Mouse (Mus musculus): ENCODE results near the gene Poln. TPM values are rescaled to one million over a fixed set of nuclear protein-coding genes. Genes with fewer than 3 reads are reported as not detected.
A peak's percentile ranks its signal among the peaks of the same experiment; 100 is the strongest.

Poln gene
- 0.56 and 1.5 TPM in 2 replicates for polyA plus RNA-seq (2012; ENCODE audit: insufficient read depth, insufficient read length, missing spikeins)

DNA sequence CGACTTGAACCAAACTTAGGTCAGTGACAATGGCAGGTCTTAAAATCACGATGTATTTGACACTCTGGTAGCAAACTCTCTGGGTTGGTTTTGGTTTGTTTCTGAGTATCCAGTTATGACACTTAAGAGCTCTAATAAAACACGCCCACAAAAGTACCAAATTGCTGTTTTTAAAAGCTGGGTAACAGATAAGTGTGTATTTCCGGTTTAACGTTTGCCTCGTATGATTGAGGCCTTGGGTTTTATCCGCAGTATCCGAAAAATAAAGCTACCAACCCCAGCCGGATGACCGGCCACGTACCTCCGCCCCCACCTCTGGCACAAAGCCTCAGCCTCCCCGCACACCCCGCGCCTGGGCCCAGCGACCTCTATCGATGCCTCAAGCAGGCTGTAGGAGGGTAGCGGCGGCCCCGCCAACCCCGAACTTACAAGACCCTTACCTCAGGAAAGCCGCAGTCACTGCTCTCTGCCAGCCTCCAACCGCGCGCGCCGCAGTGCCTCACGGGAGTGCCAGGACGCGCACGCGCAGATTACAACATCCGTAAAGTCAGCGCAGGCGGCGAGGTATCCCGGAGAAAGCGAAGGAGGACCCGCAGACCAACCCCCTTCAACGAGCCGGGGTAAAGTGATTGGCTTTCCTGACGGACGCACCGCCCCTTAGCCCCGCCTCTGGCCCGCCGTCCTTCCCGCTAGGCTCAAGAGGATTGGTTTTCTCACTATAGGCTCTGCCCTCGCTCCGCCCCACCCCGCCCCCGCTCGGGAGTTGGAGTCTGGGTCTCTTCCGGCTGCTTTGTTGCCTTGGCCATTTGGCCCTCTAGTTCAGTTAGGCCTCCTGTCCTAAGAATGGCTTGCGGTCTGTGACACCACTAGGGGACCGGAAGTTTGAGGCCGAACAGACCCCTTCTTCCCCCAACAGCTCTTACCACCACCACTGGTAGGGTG, at the start of gene Poln, which contains the start of gene Haus3:
Gene Poln, minus strand, starts transcription at position 499 of the 942 bp plus-strand sequence.
Gene Haus3, minus strand, starts transcription at position 578 of the 942 bp plus-strand sequence.
- Histone ChIP-seq H3K4me1 (ENCODE audit: control insufficient read depth, insufficient read depth, low read length) (peaks cover 43% of the 10 kb centered on the region), H3K4me3 (ENCODE audit: insufficient read depth, low read length) (peak within 1 kb of the TSS; percentile 81), H3K27ac (ENCODE audit: insufficient read depth, low read depth, low read length) (peak within 1 kb of the TSS; percentile 100)
- TF ChIP-seq POLR2A (IDR thresholded peaks at IDR 0.05; ENCODE audit: borderline replicate concordance, low read depth, low read length), result peak; percentile 22; the same call in 1 of the 2 replicates
- no peak for TF ChIP-seq CTCF (IDR thresholded peaks at IDR 0.05; ENCODE audit: low read depth, low read length)

- Histone ChIP-seq H3K4me3 (ENCODE audit: insufficient read depth, low read length) (no peak overlapping the region), H3K27ac (ENCODE audit: insufficient read depth, low read depth, low read length) (no peak overlapping the region), H3K4me1 (ENCODE audit: control insufficient read depth, insufficient read depth, low read length) (peaks cover 7% of the 10 kb centered on the region; the same call in 1 of the 2 replicates)
- TF ChIP-seq CTCF (IDR thresholded peaks at IDR 0.05; ENCODE audit: low read depth, low read length) (no peak), POLR2A (IDR thresholded peaks at IDR 0.05; ENCODE audit: borderline replicate concordance, low read depth, low read length) (no peak)
Observed at GRCm38 (mm10) chr5:34218672-34219071, 49.4 kb upstream of the Poln start.

- H3K27ac ChIP-seq (ENCODE audit: insufficient read depth, low read depth, low read length), result no peak overlapping the region
- H3K4me3 ChIP-seq (ENCODE audit: insufficient read depth, low read length), result no peak overlapping the region
- TF ChIP-seq CTCF (IDR thresholded peaks at IDR 0.05; ENCODE audit: low read depth, low read length), result no peak
- no peak for TF ChIP-seq POLR2A (IDR thresholded peaks at IDR 0.05; ENCODE audit: borderline replicate concordance, low read depth, low read length)
- H3K4me1 ChIP-seq (ENCODE audit: control insufficient read depth, insufficient read depth, low read length), result peaks cover 7% of the 10 kb centered on the region; the same call in 1 of the 2 replicates
Observed at GRCm38 (mm10) chr5:34217756-34218155, 48.5 kb upstream of the Poln start.

GRCm38 (mm10) chr5:34216025-34216424, 46.8 kb upstream of the Poln start:
- no peak overlapping the region for H3K27ac ChIP-seq (ENCODE audit: insufficient read depth, low read depth, low read length)
- TF ChIP-seq CTCF (IDR thresholded peaks at IDR 0.05; ENCODE audit: low read depth, low read length) (no peak), POLR2A (IDR thresholded peaks at IDR 0.05; ENCODE audit: borderline replicate concordance, low read depth, low read length) (no peak)
- no peak overlapping the region for H3K4me3 ChIP-seq (ENCODE audit: insufficient read depth, low read length)
- peaks cover 7% of the 10 kb centered on the region; the same call in 1 of the 2 replicates for H3K4me1 ChIP-seq (ENCODE audit: control insufficient read depth, insufficient read depth, low read length)

GRCm38 (mm10) chr5:34213659-34214058, 44.4 kb upstream of the Poln start:
- TF ChIP-seq POLR2A (IDR thresholded peaks at IDR 0.05; ENCODE audit: borderline replicate concordance, low read depth, low read length) (no peak), CTCF (IDR thresholded peaks at IDR 0.05; ENCODE audit: low read depth, low read length) (no peak)
- Histone ChIP-seq H3K27ac (ENCODE audit: insufficient read depth, low read depth, low read length) (no peak overlapping the region), H3K4me1 (ENCODE audit: control insufficient read depth, insufficient read depth, low read length) (peaks cover 7% of the 10 kb centered on the region; the same call in 1 of the 2 replicates), H3K4me3 (ENCODE audit: insufficient read depth, low read length) (no peak overlapping the region)

DNA sequence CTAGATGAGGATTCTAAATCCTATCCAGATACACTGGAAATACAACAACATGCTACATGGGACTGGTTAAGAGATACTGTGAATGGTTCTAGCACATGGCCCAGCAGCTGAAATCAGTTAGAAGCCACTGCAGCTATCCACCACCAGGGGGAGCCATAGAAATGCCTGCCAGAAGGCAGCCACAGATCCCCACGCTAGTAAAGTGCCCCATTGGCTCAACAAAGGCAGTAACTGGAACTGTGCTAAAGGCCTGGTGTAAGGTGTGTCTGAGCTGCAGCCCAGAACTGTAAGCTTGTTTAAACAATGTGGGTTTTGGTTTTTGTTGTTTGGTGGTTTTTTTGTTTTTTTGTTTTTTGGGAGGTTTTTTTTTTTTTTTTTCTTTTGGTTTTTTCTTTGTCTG, 41.0 kb upstream of the Poln start:
- peak; percentile 90 for TF ChIP-seq CTCF (IDR thresholded peaks at IDR 0.05; ENCODE audit: low read depth, low read length)
- TF ChIP-seq POLR2A (IDR thresholded peaks at IDR 0.05; ENCODE audit: borderline replicate concordance, low read depth, low read length), result no peak
- Histone ChIP-seq H3K27ac (ENCODE audit: insufficient read depth, low read depth, low read length) (no peak overlapping the region), H3K4me3 (ENCODE audit: insufficient read depth, low read length) (no peak overlapping the region), H3K4me1 (ENCODE audit: control insufficient read depth, insufficient read depth, low read length) (no peaks in the 10 kb centered on the region)

DNA sequence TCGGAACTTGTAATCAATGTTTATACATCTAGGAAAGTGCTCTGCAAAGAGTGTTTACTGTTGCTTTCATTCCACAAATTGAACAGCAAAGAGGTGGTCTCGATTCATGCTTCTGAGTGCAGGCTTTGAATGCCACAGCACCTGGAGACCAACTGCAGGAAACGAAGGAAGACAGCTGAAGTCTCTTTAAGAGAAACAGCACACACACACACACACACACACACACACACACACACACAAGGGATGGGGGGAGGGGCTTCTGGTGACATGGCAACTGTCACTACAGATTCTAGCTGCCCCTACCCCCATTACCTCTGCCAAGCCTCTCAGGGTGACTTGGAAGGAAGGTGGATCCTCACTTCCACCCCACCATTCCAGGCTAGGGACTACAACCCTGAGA, 38.3 kb upstream of the Poln start:
- Histone ChIP-seq H3K4me3 (ENCODE audit: insufficient read depth, low read length) (no peak overlapping the region), H3K27ac (ENCODE audit: insufficient read depth, low read depth, low read length) (no peak overlapping the region), H3K4me1 (ENCODE audit: control insufficient read depth, insufficient read depth, low read length) (no peaks in the 10 kb centered on the region)
- TF ChIP-seq CTCF (IDR thresholded peaks at IDR 0.05; ENCODE audit: low read depth, low read length), result no peak
- no peak for TF ChIP-seq POLR2A (IDR thresholded peaks at IDR 0.05; ENCODE audit: borderline replicate concordance, low read depth, low read length)

DNA sequence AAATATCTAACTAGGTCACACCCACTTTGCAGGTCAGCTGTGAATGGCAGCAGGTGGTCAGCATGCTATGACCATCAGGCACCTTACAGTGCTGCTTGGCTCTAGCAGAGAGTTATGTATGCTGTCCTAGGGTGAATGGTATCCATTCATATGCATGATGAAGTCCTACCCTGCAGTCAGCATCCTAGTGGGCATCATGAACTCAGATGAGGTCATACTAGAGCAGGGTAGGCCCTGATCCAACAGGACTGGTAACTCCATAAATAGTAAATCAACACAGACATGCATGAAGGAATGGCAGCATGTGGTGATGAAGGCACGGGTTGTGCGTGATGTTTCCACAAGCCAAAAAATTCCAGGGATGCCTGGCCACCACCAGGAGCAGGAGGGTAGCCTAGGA, 36.5 kb upstream of the Poln start:
- TF ChIP-seq CTCF (IDR thresholded peaks at IDR 0.05; ENCODE audit: low read depth, low read length) (no peak), POLR2A (IDR thresholded peaks at IDR 0.05; ENCODE audit: borderline replicate concordance, low read depth, low read length) (no peak)
- H3K4me3 ChIP-seq (ENCODE audit: insufficient read depth, low read length), result no peak overlapping the region
- no peak overlapping the region for H3K27ac ChIP-seq (ENCODE audit: insufficient read depth, low read depth, low read length)
- H3K4me1 ChIP-seq (ENCODE audit: control insufficient read depth, insufficient read depth, low read length), result no peaks in the 10 kb centered on the region

- H3K4me3 ChIP-seq (ENCODE audit: insufficient read depth, low read length), result no peak overlapping the region
- no peak overlapping the region for H3K27ac ChIP-seq (ENCODE audit: insufficient read depth, low read depth, low read length)
- no peaks in the 10 kb centered on the region for H3K4me1 ChIP-seq (ENCODE audit: control insufficient read depth, insufficient read depth, low read length)
- TF ChIP-seq POLR2A (IDR thresholded peaks at IDR 0.05; ENCODE audit: borderline replicate concordance, low read depth, low read length) (no peak), CTCF (IDR thresholded peaks at IDR 0.05; ENCODE audit: low read depth, low read length) (no peak)
Observed at GRCm38 (mm10) chr5:34204911-34205310, 35.7 kb upstream of the Poln start.

- no peak overlapping the region for H3K27ac ChIP-seq (ENCODE audit: insufficient read depth, low read depth, low read length)
- no peak for TF ChIP-seq POLR2A (IDR thresholded peaks at IDR 0.05; ENCODE audit: borderline replicate concordance, low read depth, low read length)
- no peak for TF ChIP-seq CTCF (IDR thresholded peaks at IDR 0.05; ENCODE audit: low read depth, low read length)
- no peak overlapping the region for H3K4me3 ChIP-seq (ENCODE audit: insufficient read depth, low read length)
- H3K4me1 ChIP-seq (ENCODE audit: control insufficient read depth, insufficient read depth, low read length), result no peaks in the 10 kb centered on the region
Observed at GRCm38 (mm10) chr5:34202006-34202405, 32.8 kb upstream of the Poln start.

Measured in bone marrow macrophage, adult 2 months (primary cell).